Mouse (Mus musculus): Measurements from ENCODE around the gene Rpsa. TPM values are rescaled to one million over a fixed set of nuclear protein-coding genes. Genes with fewer than 3 reads are reported as not detected.

Gene Rpsa
- polyA plus RNA-seq, 1 experiment from 2014 or later: 1,755 TPM

- Histone ChIP-seq H3K27me3 (replicated peaks; ENCODE audit: control insufficient read depth, insufficient read depth, low read length) (no peaks in the 10 kb centered on the region), H3K36me3 (ENCODE audit: control insufficient read depth, insufficient read depth, low read length) (no peaks in the 10 kb centered on the region), H3K4me2 (ENCODE audit: low read length) (peak within 1 kb of the TSS; percentile 60), H3K4me1 (ENCODE audit: control insufficient read depth, insufficient read depth, low read length) (peaks cover 5% of the 10 kb centered on the region), H3K9me3 (replicated peaks; ENCODE audit: control insufficient read depth, low read length) (no peaks in the 10 kb centered on the region), H3K4me3 (ENCODE audit: low read depth, low read length) (peak within 1 kb of the TSS; percentile 66), H3K9ac (ENCODE audit: low read length) (peak within 1 kb of the TSS; percentile 73), H3K27ac (ENCODE audit: low read depth, low read length) (peak within 1 kb of the TSS; percentile 94)
- peak; percentile 97 for DNase-seq (ENCODE audit: low spot score)
- 1% methylated on average over 62 of the region's 62 CpGs for WGBS
- ATAC-seq: peak; percentile 99
Measured at GRCm38 (mm10) chr9:120110211-120111018, 17.1 kb upstream of the Rpsa start, which contains the start of gene Slc25a38. Gene Slc25a38, plus strand, starts transcription at chr9:120110374.

- H3K9ac ChIP-seq (ENCODE audit: low read length): peak overlapping the region; percentile 73; the same call in 1 of the 2 replicates
- peaks cover 5% of the 10 kb centered on the region for H3K4me1 ChIP-seq (ENCODE audit: control insufficient read depth, insufficient read depth, low read length)
- 75% methylated on average over 15 of the region's 15 CpGs for WGBS
- H3K4me3 ChIP-seq (ENCODE audit: low read depth, low read length): peak overlapping the region; percentile 66
- DNase-seq (ENCODE audit: low spot score): no peak
- ATAC-seq: no peak
- H3K27ac ChIP-seq (ENCODE audit: low read depth, low read length): no peak overlapping the region
- H3K27me3 ChIP-seq (replicated peaks; ENCODE audit: control insufficient read depth, insufficient read depth, low read length): no peaks in the 10 kb centered on the region
- H3K9me3 ChIP-seq (replicated peaks; ENCODE audit: control insufficient read depth, low read length): no peaks in the 10 kb centered on the region
- peak overlapping the region; percentile 60 for H3K4me2 ChIP-seq (ENCODE audit: low read length)
- no peaks in the 10 kb centered on the region for H3K36me3 ChIP-seq (ENCODE audit: control insufficient read depth, insufficient read depth, low read length)
Measured at GRCm38 (mm10) chr9:120111156-120111945, 16.1 kb upstream of the Rpsa start.

GRCm38 (mm10) chr9:120112472-120112871 lies 15.0 kb upstream of the Rpsa start:
- Histone ChIP-seq H3K9me3 (replicated peaks; ENCODE audit: control insufficient read depth, low read length) (no peaks in the 10 kb centered on the region), H3K36me3 (ENCODE audit: control insufficient read depth, insufficient read depth, low read length) (peaks cover 7% of the 10 kb centered on the region), H3K4me1 (ENCODE audit: control insufficient read depth, insufficient read depth, low read length) (peaks cover 5% of the 10 kb centered on the region), H3K4me2 (ENCODE audit: low read length) (no peak overlapping the region), H3K27me3 (replicated peaks; ENCODE audit: control insufficient read depth, insufficient read depth, low read length) (no peaks in the 10 kb centered on the region), H3K27ac (ENCODE audit: low read depth, low read length) (no peak overlapping the region), H3K9ac (ENCODE audit: low read length) (no peak overlapping the region), H3K4me3 (ENCODE audit: low read depth, low read length) (no peak overlapping the region)
- DNase-seq (ENCODE audit: low spot score) (no peak), ATAC-seq (no peak)
- WGBS: 94% methylated on average over 6 of the region's 6 CpGs

- H3K9me3 ChIP-seq (replicated peaks; ENCODE audit: control insufficient read depth, low read length): no peaks in the 10 kb centered on the region
- WGBS: 91% methylated on average over 6 of the region's 7 CpGs
- peaks cover 5% of the 10 kb centered on the region for H3K4me1 ChIP-seq (ENCODE audit: control insufficient read depth, insufficient read depth, low read length)
- no peak for DNase-seq (ENCODE audit: low spot score)
- ATAC-seq: no peak
- peaks cover 17% of the 10 kb centered on the region for H3K36me3 ChIP-seq (ENCODE audit: control insufficient read depth, insufficient read depth, low read length)
- H3K4me3 ChIP-seq (ENCODE audit: low read depth, low read length): no peak overlapping the region
- H3K27me3 ChIP-seq (replicated peaks; ENCODE audit: control insufficient read depth, insufficient read depth, low read length): no peaks in the 10 kb centered on the region
- no peak overlapping the region for H3K4me2 ChIP-seq (ENCODE audit: low read length)
- H3K9ac ChIP-seq (ENCODE audit: low read length): no peak overlapping the region
- no peak overlapping the region for H3K27ac ChIP-seq (ENCODE audit: low read depth, low read length)
Measured at GRCm38 (mm10) chr9:120113456-120113855, 14.0 kb upstream of the Rpsa start.

- H3K9ac ChIP-seq (ENCODE audit: low read length): no peak overlapping the region
- 85% methylated on average over 17 of the region's 17 CpGs for WGBS
- no peak overlapping the region for H3K4me3 ChIP-seq (ENCODE audit: low read depth, low read length)
- H3K9me3 ChIP-seq (replicated peaks; ENCODE audit: control insufficient read depth, low read length): no peaks in the 10 kb centered on the region
- peaks cover 22% of the 10 kb centered on the region for H3K36me3 ChIP-seq (ENCODE audit: control insufficient read depth, insufficient read depth, low read length)
- DNase-seq (ENCODE audit: low spot score): no peak
- no peak overlapping the region for H3K27ac ChIP-seq (ENCODE audit: low read depth, low read length)
- ATAC-seq: no peak
- H3K4me1 ChIP-seq (ENCODE audit: control insufficient read depth, insufficient read depth, low read length): peaks cover 5% of the 10 kb centered on the region
- no peak overlapping the region for H3K4me2 ChIP-seq (ENCODE audit: low read length)
- no peaks in the 10 kb centered on the region for H3K27me3 ChIP-seq (replicated peaks; ENCODE audit: control insufficient read depth, insufficient read depth, low read length)
Measured at GRCm38 (mm10) chr9:120114051-120114788, 13.3 kb upstream of the Rpsa start.

- peaks cover 5% of the 10 kb centered on the region for H3K4me1 ChIP-seq (ENCODE audit: control insufficient read depth, insufficient read depth, low read length)
- DNase-seq (ENCODE audit: low spot score): no peak
- no peak overlapping the region for H3K4me2 ChIP-seq (ENCODE audit: low read length)
- H3K9ac ChIP-seq (ENCODE audit: low read length): no peak overlapping the region
- no peak for ATAC-seq
- H3K36me3 ChIP-seq (ENCODE audit: control insufficient read depth, insufficient read depth, low read length): peaks cover 26% of the 10 kb centered on the region
- no peaks in the 10 kb centered on the region for H3K27me3 ChIP-seq (replicated peaks; ENCODE audit: control insufficient read depth, insufficient read depth, low read length)
- H3K9me3 ChIP-seq (replicated peaks; ENCODE audit: control insufficient read depth, low read length): no peaks in the 10 kb centered on the region
- no peak overlapping the region for H3K27ac ChIP-seq (ENCODE audit: low read depth, low read length)
- WGBS: 97% methylated on average over 2 of the region's 2 CpGs
- H3K4me3 ChIP-seq (ENCODE audit: low read depth, low read length): no peak overlapping the region
Measured at GRCm38 (mm10) chr9:120114789-120115151, 12.7 kb upstream of the Rpsa start.

GRCm38 (mm10) chr9:120115580-120115979 lies 11.9 kb upstream of the Rpsa start:
- no peak overlapping the region for H3K4me3 ChIP-seq (ENCODE audit: low read depth, low read length)
- no peak overlapping the region for H3K4me2 ChIP-seq (ENCODE audit: low read length)
- ATAC-seq (no peak), DNase-seq (ENCODE audit: low spot score) (no peak)
- peaks cover 5% of the 10 kb centered on the region for H3K4me1 ChIP-seq (ENCODE audit: control insufficient read depth, insufficient read depth, low read length)
- no peaks in the 10 kb centered on the region for H3K27me3 ChIP-seq (replicated peaks; ENCODE audit: control insufficient read depth, insufficient read depth, low read length)
- 81% methylated on average over 5 of the region's 5 CpGs for WGBS
- no peak overlapping the region for H3K27ac ChIP-seq (ENCODE audit: low read depth, low read length)
- no peaks in the 10 kb centered on the region for H3K9me3 ChIP-seq (replicated peaks; ENCODE audit: control insufficient read depth, low read length)
- H3K9ac ChIP-seq (ENCODE audit: low read length): no peak overlapping the region
- peaks cover 34% of the 10 kb centered on the region for H3K36me3 ChIP-seq (ENCODE audit: control insufficient read depth, insufficient read depth, low read length)

GRCm38 (mm10) chr9:120116184-120116624 lies 11.3 kb upstream of the Rpsa start:
- no peak for ATAC-seq
- no peak overlapping the region for H3K4me3 ChIP-seq (ENCODE audit: low read depth, low read length)
- H3K36me3 ChIP-seq (ENCODE audit: control insufficient read depth, insufficient read depth, low read length): peaks cover 40% of the 10 kb centered on the region
- peaks cover 1% of the 10 kb centered on the region for H3K4me1 ChIP-seq (ENCODE audit: control insufficient read depth, insufficient read depth, low read length)
- no peak overlapping the region for H3K4me2 ChIP-seq (ENCODE audit: low read length)
- H3K27ac ChIP-seq (ENCODE audit: low read depth, low read length): no peak overlapping the region
- no peak for DNase-seq (ENCODE audit: low spot score)
- H3K9me3 ChIP-seq (replicated peaks; ENCODE audit: control insufficient read depth, low read length): no peaks in the 10 kb centered on the region
- H3K27me3 ChIP-seq (replicated peaks; ENCODE audit: control insufficient read depth, insufficient read depth, low read length): no peaks in the 10 kb centered on the region
- no peak overlapping the region for H3K9ac ChIP-seq (ENCODE audit: low read length)
- 89% methylated on average over 8 of the region's 8 CpGs for WGBS
